Mouse (Mus musculus): ENCODE results near the gene Tbce.
"Not testable (repeated sequence)": the region's sequence is repeated elsewhere in the genome, so short reads cannot be mapped to it uniquely, and the experiment has no call there.

DNA sequence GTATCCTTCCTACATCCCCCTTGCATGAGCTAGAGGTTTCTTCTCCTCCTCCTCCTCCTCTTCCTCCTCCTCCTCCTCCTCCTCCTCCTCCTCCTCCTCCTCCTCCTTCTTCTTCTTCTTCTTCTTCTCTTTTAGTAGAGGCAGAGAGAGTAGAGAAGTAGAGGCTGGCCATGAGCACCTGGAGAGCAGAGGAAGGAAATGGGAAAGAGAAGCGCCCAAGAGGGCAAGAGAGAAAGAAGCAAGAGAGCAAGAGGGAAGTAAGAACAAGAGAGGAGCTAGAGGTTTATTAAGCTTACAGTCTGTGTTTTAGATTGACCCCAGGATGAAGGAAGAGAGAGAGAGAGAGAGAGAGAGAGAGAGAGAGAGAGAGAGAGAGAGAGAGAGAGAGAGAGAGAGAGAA is 57.6 kb downstream of the Tbce start:
- not testable (repeated sequence) for TF ChIP-seq CTCF (IDR thresholded peaks at IDR 0.05; ENCODE audit: borderline replicate concordance, extremely low read depth, insufficient read depth, insufficient read length); POLR2A (IDR thresholded peaks at IDR 0.05; ENCODE audit: borderline replicate concordance, extremely low read depth, insufficient read depth, insufficient read length, poor library complexity, severe bottlenecking)
